Mouse (Mus musculus): ENCODE results near the gene Morc2a.
A peak's percentile ranks its signal among the peaks of the same experiment; 100 is the strongest.

The Morc2a gene

DNA sequence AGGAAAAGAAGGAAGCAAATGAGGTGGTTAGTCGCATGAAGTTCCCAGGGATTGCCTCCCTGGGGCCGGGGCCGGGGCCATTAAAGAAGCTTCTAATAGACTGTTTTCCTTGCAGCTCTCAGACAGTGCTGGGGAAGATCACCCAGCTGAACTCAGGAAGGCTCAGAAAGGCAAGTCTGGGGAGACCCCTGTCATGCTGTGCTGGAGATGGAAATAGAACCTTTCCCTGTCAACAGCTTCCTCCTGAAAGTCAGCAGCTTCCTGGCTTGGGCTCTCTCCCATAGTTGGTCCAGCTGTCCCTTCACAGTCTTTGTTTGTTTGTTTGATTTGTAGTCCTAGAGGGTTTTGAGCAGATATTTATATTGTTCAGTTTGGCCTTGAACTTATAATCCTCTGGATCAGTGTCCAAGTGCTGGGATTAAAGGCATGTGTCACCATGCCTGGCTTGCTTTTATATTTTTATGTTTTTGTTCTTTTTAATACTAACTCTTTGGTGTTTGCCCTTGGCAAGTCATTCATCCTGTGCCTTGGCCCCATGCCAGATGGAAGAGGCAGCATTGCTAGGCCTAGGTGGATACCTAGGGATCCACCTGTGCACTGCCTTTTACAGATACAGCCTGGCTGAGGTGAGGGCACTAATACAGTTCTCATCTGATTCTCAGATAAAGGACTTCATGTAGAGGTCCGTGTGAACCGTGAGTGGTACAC, 35.9 kb downstream of the Morc2a start:
- peak; percentile 34 for DNase-seq

DNA sequence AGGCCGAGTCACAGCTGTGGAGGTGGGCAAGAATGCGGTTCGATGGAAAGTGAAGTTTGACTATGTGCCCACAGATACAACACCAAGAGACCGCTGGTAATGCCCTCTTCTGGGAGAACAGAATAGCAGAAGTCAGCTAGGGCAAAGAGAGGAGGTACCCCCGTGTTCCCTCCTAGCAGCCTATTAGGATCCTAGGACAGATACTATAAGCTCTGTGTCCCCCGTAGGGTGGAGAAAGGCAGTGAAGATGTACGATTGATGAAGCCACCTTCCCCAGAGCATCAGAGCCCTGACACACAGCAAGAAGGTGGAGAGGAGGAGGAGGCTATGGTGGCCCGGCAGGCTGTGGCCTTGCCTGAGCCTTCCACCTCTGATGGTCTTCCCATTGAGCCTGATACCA, 36.4 kb downstream of the Morc2a start:
- DNase-seq, result no peak

DNA sequence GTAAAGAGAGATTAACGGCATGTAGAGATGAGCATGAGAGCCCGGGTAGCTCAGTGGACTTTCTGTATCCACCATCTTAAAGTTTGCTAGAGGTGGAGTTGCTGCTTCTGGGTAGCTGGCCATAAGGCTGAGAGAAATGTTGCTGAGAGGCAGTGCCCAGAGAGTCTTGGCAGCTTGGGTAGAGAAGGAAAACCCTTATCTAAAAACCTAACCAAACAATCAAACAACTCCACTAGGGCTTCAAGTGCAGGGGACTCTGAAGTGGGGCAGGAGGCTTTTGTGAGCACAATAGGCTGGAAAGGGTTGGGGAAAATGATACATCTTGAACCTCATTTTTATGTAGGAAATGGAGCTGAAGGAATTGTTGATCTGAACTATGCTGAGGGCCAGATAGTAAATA, 37.3 kb downstream of the Morc2a start:
- DNase-seq, result no peak

DNA sequence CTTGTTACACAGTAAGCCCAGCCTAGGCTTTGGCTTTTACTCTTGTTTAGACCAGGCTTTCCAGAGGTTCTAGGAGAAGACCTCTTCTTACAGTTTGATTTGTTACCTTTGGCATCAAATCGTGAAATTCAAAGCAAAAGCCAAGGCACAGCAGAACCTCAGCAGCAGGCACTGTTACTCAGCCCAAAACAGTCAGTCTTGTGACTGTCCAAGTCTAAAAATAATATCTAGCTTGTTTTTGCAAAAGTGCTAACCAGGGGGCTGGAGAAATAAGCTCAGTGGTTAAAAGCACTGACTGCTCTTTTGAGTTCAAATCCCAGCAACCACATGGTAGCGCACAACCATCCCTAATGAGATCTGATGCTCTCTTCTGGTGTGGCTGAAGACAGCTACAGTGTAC, 37.9 kb downstream of the Morc2a start:
- no peak for DNase-seq

DNA sequence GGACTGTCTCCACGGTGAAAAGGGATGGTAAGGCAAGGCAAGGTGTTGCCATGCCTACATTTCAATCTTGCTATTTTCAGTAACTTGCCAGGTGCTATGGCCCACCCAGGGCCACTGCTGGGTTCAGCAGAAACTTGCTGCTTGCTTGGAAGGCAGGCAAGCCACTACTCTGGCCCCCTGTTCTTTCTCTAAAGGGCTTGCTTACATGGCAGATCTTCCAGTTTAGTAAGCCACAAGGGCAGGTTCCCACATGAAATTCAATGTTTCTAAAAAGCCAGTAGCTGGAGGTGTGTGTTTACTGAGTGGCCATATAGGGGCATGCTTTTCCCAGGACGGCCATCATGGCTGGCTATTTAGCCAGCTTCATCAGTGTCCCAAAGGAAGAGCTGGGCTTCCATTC, 42.8 kb downstream of the Morc2a start:
- no peak for DNase-seq

DNA sequence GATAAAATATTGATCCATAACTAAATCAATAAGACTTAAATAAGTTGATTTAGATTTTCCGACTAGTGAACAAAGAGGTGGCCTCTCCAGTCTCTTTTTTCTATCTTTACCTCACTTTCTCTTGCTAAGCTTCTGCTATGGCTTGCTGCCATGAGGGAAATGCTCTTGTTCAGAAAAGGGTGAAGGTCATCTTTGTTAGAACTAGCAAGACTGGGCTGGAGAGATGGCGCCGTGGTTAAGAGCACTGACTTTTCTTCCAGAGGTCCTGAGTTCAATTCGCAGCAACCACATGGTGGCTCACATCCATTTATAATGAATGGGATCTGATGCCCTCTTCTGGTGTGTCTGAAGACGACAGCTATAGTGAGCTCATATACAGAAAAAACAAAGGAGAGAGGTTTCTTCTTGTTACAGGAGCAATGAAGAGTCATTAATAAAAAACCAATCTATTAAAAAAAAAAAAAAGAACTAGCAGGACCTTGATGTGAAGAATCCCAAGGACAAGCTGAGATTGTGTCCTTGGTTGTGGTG, 47.2 kb downstream of the Morc2a start:
- DNase-seq, result no peak

DNA sequence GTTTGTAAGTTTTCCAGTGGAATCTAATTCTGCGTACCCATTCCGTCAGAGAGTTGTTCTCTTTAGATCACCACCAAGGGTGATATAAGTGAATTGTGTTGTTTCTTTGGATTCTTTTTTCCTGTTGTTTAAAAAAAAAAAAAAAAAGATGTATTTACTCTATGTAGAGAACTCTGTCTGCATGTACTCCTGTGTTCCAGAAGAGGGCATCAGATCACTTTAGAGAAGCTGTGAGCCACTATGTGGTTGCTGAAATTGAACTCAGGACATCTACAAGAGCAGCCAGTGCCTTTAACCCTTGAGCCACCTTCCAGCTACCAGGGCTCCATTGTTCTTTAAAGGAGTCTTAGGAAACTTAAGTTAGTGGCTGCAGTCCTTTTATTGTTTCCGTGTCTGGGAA, 48.5 kb downstream of the Morc2a start:
- DNase-seq, result no peak

DNA sequence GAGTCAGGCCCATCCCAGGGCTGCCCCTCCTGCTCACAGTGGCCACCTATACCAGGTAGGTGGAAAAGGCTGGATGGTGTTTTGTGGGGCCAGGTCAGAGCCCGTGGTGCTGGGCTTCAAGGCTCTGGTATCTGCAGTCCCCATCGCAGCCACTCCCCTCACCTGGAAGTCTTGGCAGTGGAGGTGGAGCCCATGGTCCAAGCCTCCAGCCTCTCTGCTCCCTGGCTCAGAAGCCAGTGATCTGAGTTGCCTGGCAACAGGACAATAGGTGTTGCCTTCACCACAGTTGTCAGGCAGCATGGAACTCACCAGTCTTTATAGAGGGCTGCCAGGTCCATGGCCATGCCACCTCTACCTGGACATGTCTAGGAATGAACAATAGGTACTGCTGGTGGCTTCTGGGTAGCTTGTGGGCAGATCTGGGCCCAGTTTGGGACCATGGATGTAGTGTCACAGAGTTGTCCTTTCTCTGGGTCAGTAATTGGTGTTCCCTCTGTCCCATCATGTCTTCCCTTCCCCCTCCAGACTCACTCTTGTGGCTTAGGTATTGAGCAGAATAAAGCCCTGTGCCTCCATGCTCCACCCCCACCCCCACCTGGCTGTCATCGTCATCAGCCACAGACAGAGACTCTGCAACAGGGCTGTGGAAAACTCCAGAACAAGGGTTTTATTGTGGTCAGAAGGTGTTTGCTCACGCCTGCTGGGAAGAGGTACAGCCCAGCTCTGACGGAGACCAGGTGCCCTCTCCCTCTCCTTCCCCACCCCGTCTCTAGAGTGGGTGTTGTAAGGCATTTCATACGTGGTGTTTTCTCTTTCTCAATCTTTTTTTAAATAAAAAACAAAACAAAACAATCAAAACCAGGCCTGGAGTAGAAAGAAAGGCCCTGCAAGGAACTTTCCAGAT, 54.4 kb downstream of the Morc2a start:
- no peak for DNase-seq

DNA sequence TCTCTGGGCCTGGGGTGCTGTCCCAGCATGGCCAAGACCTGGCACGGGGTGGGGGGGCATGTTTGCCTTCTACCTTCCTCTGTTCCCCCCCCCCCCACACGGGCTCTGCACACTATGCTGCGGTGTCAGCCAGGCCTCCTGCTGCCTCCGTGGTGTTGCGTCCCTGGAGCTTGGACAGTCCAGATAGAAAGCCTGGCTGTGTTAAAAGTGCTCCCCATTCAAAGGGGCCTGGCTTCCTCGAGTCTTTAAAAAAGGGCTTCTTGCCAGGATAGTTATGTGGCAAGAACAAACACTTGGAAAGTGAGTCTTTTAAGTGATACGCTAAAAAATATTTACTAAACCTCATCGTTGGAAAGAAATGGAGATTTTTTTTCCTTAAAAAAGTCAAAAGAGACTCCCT, 55.4 kb downstream of the Morc2a start:
- no peak for DNase-seq

DNA sequence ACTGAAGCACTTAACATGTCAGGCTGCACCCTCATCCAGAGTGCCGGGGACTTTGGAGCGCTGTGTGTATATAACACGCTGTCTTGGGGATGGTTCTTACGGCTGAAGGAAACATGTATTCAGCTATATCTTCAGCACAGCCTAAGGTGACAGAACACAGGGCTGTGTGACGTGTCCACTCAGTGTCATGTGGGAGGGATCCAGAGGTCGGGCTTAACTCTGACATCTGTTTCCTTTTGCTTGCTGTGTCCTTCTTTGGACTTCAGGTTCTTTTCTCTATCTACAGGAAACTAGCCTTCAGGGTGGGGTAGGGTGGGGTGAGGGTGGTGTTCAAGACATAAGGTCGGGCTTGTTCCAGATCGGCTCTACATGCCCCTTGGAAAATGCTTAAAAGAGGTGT, 58.1 kb downstream of the Morc2a start:
- no peak for DNase-seq

DNA sequence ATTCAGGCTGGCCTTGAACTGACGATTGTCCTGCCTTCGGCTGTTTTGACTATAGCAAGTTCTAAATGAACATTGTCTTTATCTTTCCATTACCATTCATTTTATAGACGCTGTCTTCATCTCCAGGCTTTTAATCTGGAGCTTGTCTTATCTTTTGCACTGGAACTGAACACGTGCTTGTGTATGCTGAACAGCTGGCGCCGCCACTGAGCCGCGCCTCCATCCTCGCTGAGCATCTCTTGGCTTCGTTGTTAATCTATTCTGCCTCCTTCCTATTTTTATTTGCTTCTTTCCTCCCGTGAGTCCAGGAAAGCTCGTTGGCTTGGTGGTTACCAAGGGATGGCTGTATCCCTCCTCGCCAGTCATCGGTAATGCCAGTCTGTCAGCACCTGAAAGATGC, 61.2 kb downstream of the Morc2a start:
- DNase-seq, result no peak

DNA sequence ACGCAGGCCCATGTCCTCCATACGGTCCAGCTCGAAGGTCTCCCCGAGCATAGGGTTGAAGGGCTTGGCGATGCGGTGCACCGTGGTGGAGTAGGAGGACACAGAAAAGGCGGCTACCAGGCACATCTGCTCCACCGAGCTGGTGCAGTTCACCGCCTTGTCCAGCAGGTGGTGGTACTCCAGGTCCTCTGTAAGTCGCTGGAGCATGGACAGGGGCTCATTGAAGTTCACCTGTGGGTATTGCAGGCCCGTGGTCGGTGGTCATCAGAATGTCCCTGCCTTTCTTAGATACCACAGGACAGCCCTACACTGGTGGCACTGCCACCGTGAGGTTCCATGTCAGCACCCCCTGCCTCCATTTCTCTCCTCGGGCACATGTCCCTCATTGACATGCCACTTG, 65.5 kb downstream of the Morc2a start:
- peak; percentile 81 for DNase-seq

DNA sequence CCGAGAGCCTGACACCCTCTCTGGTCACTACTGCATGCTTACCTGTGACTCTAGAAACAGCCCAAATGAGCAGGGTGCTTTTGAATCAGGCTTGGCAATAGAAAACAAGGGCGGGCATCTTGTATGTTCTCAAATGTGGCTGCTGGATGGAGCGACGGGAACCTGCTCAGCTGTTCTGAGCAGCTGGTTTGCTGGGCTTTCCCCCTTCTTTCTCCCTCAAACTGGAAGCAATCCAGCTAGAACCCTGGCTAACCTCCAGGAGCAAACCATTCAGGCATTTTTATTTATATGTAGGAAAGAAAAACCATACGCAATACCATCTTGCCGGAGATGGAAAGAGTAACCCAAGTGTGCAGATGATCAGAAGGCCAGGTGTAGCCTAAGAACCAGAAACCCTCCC, 67.7 kb downstream of the Morc2a start:
- peak; percentile 48 for DNase-seq

DNA sequence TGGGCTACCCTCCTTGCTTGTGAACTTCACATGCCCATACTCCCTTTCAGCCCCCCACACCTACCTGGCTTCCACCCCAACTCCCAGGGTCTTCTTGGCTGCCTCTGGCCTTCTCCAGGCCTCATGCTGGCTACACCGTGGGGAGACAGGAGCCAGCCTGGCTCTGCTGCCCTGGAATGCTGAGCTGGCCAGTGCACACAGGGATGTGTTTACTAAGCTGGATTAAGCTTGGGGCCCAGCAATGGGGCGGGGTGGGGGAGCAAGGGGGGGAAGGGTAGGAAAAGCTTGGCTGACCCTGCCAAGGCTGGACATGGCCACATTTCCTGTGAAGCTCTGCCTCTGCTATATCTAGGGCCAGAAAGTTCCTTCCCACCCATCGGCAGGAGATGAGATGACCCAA, 73.0 kb downstream of the Morc2a start:
- peak; percentile 44 for DNase-seq

DNA sequence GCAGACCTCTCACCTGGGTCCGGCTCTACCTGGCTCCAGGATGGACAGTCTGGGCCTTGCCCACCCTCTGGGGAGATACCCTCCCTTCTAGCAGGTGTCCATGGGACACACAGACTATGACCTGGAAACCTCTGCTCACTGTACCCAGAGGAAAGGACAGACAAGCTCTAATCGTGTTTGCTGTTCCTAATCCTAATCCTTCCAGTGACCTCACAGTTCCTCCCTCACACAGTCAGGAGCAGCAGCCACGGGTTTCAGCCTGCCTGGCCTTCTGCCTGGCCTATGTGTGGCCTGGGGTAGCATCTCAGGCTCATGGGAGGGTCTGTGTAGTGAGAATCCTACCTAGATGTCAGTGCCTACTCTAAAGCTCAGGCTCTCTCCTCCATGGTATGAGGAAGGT, 73.9 kb downstream of the Morc2a start:
- DNase-seq, result peak; percentile 32

DNA sequence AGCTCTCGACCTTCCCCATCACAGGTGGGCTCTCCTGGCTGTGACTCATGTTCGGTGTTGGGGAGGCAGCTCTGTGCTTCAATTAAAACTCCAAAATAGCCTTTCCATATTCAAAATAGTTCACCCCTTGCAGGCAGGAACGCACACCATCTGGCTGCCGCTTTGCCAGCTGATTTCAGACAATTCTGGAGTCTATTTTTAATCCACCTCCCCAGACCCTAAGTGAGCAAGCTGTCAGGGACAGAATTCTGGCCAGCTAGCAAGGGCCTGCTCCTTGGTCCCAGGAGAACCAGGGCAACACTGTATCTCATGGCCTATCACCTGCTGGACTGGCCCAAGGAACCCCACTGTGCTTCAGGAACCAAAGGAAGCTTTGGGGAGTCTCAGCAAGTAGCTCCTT, 74.9 kb downstream of the Morc2a start:
- DNase-seq, result peak; percentile 86

DNA sequence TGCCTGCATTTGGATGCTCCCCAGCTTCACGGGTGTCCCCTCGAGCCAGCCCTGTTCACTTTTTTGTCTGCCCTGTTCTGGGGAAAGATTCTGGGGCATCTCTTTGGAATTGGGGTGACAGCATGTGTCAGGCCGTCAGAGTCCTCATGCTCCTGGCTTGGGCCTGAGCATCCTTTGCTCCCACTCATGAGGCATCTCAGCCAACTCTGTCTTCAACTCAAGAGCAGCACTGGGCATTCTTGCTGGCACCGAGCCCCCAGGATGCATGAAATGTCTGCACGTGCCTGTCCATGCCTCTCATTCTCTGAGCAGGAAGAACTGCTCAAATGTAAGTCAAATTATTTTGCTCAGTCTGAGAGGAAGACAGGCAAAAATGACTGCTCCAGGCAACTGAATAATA, 75.7 kb downstream of the Morc2a start:
- DNase-seq, result no peak

DNA sequence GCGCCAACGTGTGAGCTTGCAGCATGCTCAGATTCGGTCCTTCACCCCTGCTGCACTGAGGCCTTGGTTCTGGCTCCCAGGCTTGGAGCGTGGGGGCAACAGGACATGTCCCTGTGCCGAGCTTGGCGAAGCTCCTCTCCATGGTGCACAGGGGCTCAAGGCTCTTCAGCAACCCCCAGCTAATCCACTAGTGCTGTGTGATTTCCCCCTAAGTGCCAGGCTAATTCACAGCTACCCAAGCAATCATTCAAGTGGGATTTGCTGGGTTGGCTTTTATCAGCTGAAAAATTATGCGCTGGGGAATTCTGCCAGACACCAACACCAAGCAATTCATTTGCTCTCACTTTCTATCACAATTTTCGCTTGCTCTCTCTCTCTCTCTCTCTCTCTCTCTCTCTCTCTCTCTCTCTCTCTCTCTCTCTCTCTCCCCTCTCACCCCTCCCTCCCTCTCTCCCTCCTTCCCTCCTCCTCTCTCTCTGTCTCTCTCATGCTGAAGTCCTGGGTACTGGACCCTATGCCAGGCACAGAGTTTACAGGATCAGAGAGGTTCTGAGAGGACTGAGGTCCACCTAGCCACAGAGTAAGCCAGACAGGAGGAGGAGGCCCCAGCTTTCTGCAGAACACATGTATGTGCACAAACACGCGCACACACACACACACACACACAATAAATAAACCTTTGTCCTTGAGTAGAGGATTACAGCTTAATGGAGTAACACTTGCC, 76.5 kb downstream of the Morc2a start:
- DNase-seq, result no peak

DNA sequence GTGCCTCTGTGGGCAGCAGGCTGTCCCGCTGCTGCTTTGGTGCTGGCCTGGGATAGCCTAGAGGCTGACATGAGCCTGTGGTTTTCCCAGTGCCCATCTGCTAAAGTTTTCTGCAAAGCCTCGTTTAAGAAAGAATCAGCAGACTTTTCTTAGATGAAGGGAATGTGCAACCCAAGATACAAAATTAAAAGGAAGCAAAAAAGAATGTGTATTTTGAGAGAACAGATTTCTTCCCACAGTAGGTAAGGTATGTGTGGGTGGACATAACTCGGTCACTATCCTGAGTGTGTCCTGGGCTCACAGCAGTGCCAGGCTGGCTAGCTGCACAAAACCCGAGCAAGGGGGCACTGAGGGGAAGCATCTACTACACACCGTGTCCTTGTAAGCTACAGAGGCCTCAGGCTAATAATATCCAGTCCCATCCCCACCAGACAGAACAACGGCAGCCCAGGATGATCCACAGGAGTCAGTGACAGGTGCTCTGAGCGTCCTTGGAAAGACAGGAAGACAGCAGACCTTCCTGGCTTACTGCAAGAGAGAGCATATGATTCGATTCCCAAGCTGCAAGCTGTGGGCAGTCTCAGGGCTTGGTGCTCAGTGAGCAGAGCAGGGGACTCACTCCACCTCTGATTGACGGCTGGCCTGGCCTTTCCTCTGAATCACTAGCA, 78.6 kb downstream of the Morc2a start:
- DNase-seq, result peak; percentile 74

DNA sequence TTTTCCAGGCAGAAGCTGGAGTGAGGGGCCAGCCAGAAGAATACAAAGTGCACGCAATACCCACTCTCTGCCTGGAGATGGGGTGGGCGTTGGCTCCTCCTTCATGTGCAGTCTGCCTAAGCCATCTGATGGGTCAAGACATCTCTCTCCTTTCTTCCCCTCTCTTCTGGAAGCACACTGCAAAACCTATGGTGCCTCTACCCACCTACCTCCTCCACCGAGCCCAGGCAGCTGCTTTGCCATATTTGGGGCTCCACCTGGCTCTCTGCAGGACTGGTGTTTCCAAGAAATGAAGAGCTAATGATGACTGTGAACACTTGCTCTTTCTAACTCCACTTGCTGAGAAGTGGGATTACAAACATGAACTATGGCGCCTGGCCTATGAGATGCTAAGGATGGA, 82.5 kb downstream of the Morc2a start:
- no peak for DNase-seq

DNA sequence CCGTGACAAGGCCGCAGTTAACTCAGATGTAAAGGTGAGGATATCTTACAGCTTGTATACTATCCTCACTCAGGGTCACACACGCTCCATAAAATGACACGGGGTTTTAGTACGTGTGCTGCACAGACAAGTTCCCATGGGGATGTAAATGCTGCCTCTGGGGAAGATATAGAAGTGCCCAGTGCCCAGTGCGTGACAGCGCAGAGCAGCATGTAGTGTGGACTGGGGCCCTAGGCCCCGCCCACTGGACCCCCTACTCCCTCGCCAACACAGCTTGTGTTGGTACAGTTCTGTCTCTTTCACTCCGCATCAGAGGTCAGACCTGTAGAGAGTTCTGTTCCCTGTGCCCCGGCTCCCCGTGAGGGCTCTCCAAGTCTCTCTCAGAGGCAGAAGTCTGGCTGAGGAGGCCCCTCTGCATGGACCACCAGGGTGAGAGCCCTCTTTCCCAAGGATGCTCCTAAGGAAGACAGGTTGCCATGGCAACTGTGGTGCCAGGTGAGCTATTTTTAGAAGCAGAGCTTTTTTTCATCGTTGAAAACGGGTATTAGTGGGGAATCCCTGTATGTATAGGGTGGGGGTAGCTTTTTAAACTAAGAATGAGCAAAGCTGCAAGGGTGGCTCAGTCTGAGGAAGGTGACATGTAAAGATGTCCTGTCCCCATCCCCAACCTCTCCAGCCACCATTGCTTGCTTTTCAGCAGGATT, 85.1 kb downstream of the Morc2a start:
- DNase-seq, result no peak

DNA sequence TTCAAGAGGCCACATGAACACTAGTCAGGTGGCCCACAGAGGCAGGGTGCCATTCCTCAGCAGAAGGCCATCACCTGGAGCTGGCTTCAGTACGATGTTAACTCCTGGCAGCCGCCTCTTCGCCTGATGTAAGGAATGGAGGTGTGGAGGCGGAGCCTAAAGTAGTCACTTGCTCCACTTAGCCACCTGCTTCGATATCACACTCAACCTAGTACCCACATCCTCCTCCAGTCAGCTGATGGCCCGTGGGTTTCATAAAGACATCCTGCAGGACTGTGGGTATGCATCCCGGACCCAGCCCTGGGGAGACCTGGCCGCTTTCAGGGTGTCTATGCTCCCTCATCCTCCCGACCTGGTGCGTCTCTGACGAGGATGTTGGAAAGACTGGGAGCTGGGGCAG, 86.7 kb downstream of the Morc2a start:
- DNase-seq, result no peak

Measured in cerebellum, adult 9-10 months (tissue).